28 mouse cellular contexts compared by ENCODE assay signal in genomic region chr1:153374136-153374535, GRCm38 (mm10). TPM values are rescaled to one million over a fixed set of nuclear protein-coding genes. Genes with fewer than 3 reads are reported as not detected.
"Had no signal": no experiment of that assay in that cellular context is flagged by ENCODE, and none has a peak within 500 bp of the region (broad histone marks: within the 10 kb centered on the region; RNA-seq: fewer than 3 reads in every experiment).

No protein-coding gene starts in this region.

- H3K36me3 ChIP-seq: heart, embryonic 12.5 days; hindbrain, embryonic 13.5 days; hindbrain, embryonic 15.5 days; kidney, embryonic 15.5 days; limb, embryonic 10.5 days; limb, embryonic 12.5 days; liver, embryonic 13.5 days; liver, embryonic 15.5 days had no signal

- H3K27me3 ChIP-seq: heart, embryonic 12.5 days; hindbrain, embryonic 13.5 days; hindbrain, embryonic 15.5 days; kidney, embryonic 15.5 days; limb, embryonic 12.5 days; liver, embryonic 13.5 days; liver, embryonic 15.5 days had no signal

- H3K27ac ChIP-seq: hindbrain, embryonic 13.5 days; hindbrain, embryonic 15.5 days; hindbrain, postnatal 0 days; kidney, embryonic 15.5 days; kidney, postnatal 0 days; left cerebral cortex, adult 2 months; limb, embryonic 10.5 days; limb, embryonic 12.5 days; liver, embryonic 13.5 days; liver, embryonic 15.5 days had no signal

- H3K4me1 ChIP-seq: hindbrain, embryonic 13.5 days; hindbrain, embryonic 15.5 days; limb, embryonic 10.5 days; limb, embryonic 12.5 days; liver, embryonic 13.5 days; liver, embryonic 15.5 days had no signal

- DNase-seq: gastrocnemius, postnatal 14 days; gastrocnemius, postnatal 36 days; heart, adult 18-20 months; heart, postnatal 14 days; heart, postnatal 36 days; kidney, adult 11 months; kidney, adult 2 months; kidney, adult 9 months; kidney, postnatal 14 days; kidney, postnatal 36 days; layer of hippocampus, adult 9-11 months; liver; liver, embryonic 13.5 days had no signal

- H3K9ac ChIP-seq: heart, embryonic 12.5 days; hindbrain, embryonic 13.5 days; hindbrain, embryonic 15.5 days; kidney, embryonic 15.5 days; limb, embryonic 12.5 days; liver, embryonic 13.5 days; liver, embryonic 15.5 days had no signal

- H3K9me3 ChIP-seq: heart, embryonic 12.5 days; hindbrain, embryonic 13.5 days; hindbrain, embryonic 15.5 days; kidney, embryonic 15.5 days; limb, embryonic 10.5 days; limb, embryonic 12.5 days; liver, embryonic 13.5 days; liver, embryonic 15.5 days had no signal

- H3K4me3 ChIP-seq: heart, embryonic 12.5 days; hindbrain, embryonic 13.5 days; hindbrain, embryonic 15.5 days; kidney, embryonic 15.5 days; left cerebral cortex, adult 2 months; limb, embryonic 10.5 days; limb, embryonic 12.5 days; liver, embryonic 13.5 days; liver, embryonic 15.5 days had no signal

RNA-seq across cellular contexts. Expression of gene Shcbp1l, which starts 50.8 kb away (rescaled TPM):
- total RNA-seq: gastrocnemius, adult 18-20 months; gastrocnemius, adult 8-10 months; gastrocnemius, postnatal 14 days; gastrocnemius, postnatal 36 days; heart, adult 18-20 months; heart, postnatal 14 days; heart, postnatal 36 days; hematopoietic stem cell, adult 5-6 weeks had no signal
- polyA plus RNA-seq: intestine, embryonic 16.5 days; large intestine, adult 2 months had no signal
